Mouse (Mus musculus) liver, embryonic 15.5 days (tissue): Measurements from ENCODE around the gene Fam102a. TPM values are rescaled to one million over a fixed set of nuclear protein-coding genes. Genes with fewer than 3 reads are reported as not detected.

Experiments
- ATAC-seq: fragments of 200-750 bp; cut with Nextera tagmentation; 2 replicates; pipeline ENCODE4 v1.8.0; 2017; ENCODE audit warnings: moderate number of reproducible peaks, mild to moderate bottlenecking, moderate library complexity; ENCODE audit not compliant: insufficient read depth
- H3K27ac ChIP-seq: fragments of 300-500 bp; sonication (generic); replicated peaks from 2 replicates; pipeline ENCODE4 v1.5.1; 2015; ENCODE audit warnings: mild to moderate bottlenecking, inconsistent platforms
- H3K27me3 ChIP-seq: fragments of 300-500 bp; sonication (generic); 2 replicates; pipeline ENCODE4 v1.6.1; 2015; ENCODE audit warnings: mild to moderate bottlenecking, inconsistent platforms
- H3K36me3 ChIP-seq: fragments of 300-500 bp; sonication (generic); replicated peaks from 2 replicates; pipeline ENCODE4 v1.6.1; 2015; ENCODE audit warnings: moderate library complexity, mild to moderate bottlenecking, inconsistent platforms
- H3K4me1 ChIP-seq: fragments of 300-500 bp; sonication (generic); replicated peaks from 2 replicates; pipeline ENCODE4 v1.6.1; 2015; ENCODE audit warnings: inconsistent platforms
- H3K4me2 ChIP-seq: fragments of 300-500 bp; sonication (generic); 2 replicates; pipeline ENCODE4 v1.6.1; 2015; ENCODE audit warnings: moderate library complexity, mild to moderate bottlenecking, inconsistent platforms
- H3K4me3 ChIP-seq: fragments of 300-500 bp; sonication (generic); replicated peaks from 2 replicates; pipeline ENCODE4 v1.5.1; 2015; ENCODE audit warnings: mild to moderate bottlenecking, inconsistent platforms
- H3K9ac ChIP-seq: fragments of 300-500 bp; sonication (generic); 2 replicates; pipeline ENCODE4 v1.6.1; 2015; ENCODE audit warnings: moderate library complexity, mild to moderate bottlenecking, inconsistent platforms
- H3K9me3 ChIP-seq: fragments of 300-500 bp; sonication (generic); replicated peaks from 2 replicates; pipeline ENCODE4 v1.6.1; 2016; ENCODE audit warnings: inconsistent platforms
- WGBS: fragments of 180-500 bp; shearing (Covaris S2); methylation state at CpG from one replicate; pipeline ENCODE4 v1.1.7; 2015; ENCODE audit warnings: mixed read lengths; ENCODE audit not compliant: insufficient replicate concordance; 5-methylcytosine and 5-hydroxymethylcytosine counted together
- polyA plus RNA-seq: library from polyadenylated mRNA; unstranded; fragments of >200 nt; fragmentation: Nextera tagmentation; extraction: Ambion mirVana; gene quantifications from 2 replicates; pipeline ENCODE4 v1.2.1, GENCODE M21; 2015

Fam102a gene
- polyA plus RNA-seq, 1 experiment from 2014 or later: 1.3 TPM

- Histone ChIP-seq H3K4me3 (no peak overlapping the region), H3K27ac (no peak overlapping the region), H3K9me3 (no peaks in the 10 kb centered on the region), H3K9ac (no peak overlapping the region), H3K27me3 (no peaks in the 10 kb centered on the region), H3K4me1 (peaks cover 22% of the 10 kb centered on the region), H3K4me2 (no peak overlapping the region), H3K36me3 (no peaks in the 10 kb centered on the region)
- no peak for ATAC-seq
- WGBS: 47% methylated on average over 4 of the region's 4 CpGs
Measured at GRCm38 (mm10) chr2:32499365-32499764, 35.8 kb upstream of the Fam102a start.

GRCm38 (mm10) chr2:32500461-32500860, 34.7 kb upstream of the Fam102a start:
- H3K4me2 ChIP-seq: no peak overlapping the region
- no peaks in the 10 kb centered on the region for H3K9me3 ChIP-seq
- peaks cover 11% of the 10 kb centered on the region for H3K4me1 ChIP-seq
- WGBS: 62% methylated on average over 5 of the region's 5 CpGs
- no peaks in the 10 kb centered on the region for H3K36me3 ChIP-seq
- no peak overlapping the region for H3K9ac ChIP-seq
- H3K27me3 ChIP-seq: no peaks in the 10 kb centered on the region
- H3K27ac ChIP-seq: no peak overlapping the region
- no peak overlapping the region for H3K4me3 ChIP-seq
- ATAC-seq: no peak

- no peak for ATAC-seq
Measured at GRCm38 (mm10) chr2:32501754-32502324, 33.3 kb upstream of the Fam102a start.

GRCm38 (mm10) chr2:32502843-32503242, 32.3 kb upstream of the Fam102a start:
- Histone ChIP-seq H3K9ac (no peak overlapping the region), H3K36me3 (0 out of 2 replicates have a peak, but pooled peaks cover 2% of the 10 kb centered on the region), H3K27me3 (no peaks in the 10 kb centered on the region), H3K4me3 (no peak overlapping the region), H3K27ac (no peak overlapping the region), H3K4me2 (no peak overlapping the region), H3K9me3 (no peaks in the 10 kb centered on the region), H3K4me1 (no peaks in the 10 kb centered on the region)
- ATAC-seq: no peak
- WGBS: 53% methylated on average over 12 of the region's 12 CpGs

More at GRCm38 (mm10) chr2:32501754-32502324, 33.3 kb upstream of the Fam102a start:
- no peak overlapping the region for H3K27ac ChIP-seq
- H3K4me3 ChIP-seq: no peak overlapping the region
- H3K4me1 ChIP-seq: no peaks in the 10 kb centered on the region
- H3K9me3 ChIP-seq: no peaks in the 10 kb centered on the region
- no peak overlapping the region for H3K9ac ChIP-seq
- H3K4me2 ChIP-seq: no peak overlapping the region
- H3K27me3 ChIP-seq: no peaks in the 10 kb centered on the region
- 43% methylated on average over 5 of the region's 5 CpGs for WGBS
- H3K36me3 ChIP-seq: 0 out of 2 replicates have a peak, but pooled peaks cover 2% of the 10 kb centered on the region

GRCm38 (mm10) chr2:32503588-32503987, 31.5 kb upstream of the Fam102a start:
- Histone ChIP-seq H3K9ac (no peak overlapping the region), H3K4me3 (no peak overlapping the region), H3K27ac (no peak overlapping the region), H3K9me3 (no peaks in the 10 kb centered on the region), H3K4me2 (no peak overlapping the region), H3K27me3 (no peaks in the 10 kb centered on the region), H3K4me1 (no peaks in the 10 kb centered on the region), H3K36me3 (0 out of 2 replicates have a peak, but pooled peaks cover 2% of the 10 kb centered on the region)
- ATAC-seq: no peak
- 23% methylated on average over 3 of the region's 3 CpGs for WGBS

- H3K27me3 ChIP-seq: no peaks in the 10 kb centered on the region
- no peak overlapping the region for H3K4me3 ChIP-seq
- no peak overlapping the region for H3K27ac ChIP-seq
- H3K9ac ChIP-seq: no peak overlapping the region
- 0 out of 2 replicates have a peak, but pooled peaks cover 2% of the 10 kb centered on the region for H3K36me3 ChIP-seq
- ATAC-seq: no peak
- H3K4me1 ChIP-seq: peaks cover 3% of the 10 kb centered on the region; the same call in 1 of the 2 replicates
- no peak overlapping the region for H3K4me2 ChIP-seq
- H3K9me3 ChIP-seq: no peaks in the 10 kb centered on the region
- WGBS: 78% methylated on average over 2 of the region's 2 CpGs
Measured at GRCm38 (mm10) chr2:32505536-32505935, 29.6 kb upstream of the Fam102a start.

- no peak overlapping the region for H3K27ac ChIP-seq
Measured at GRCm38 (mm10) chr2:32506673-32507668, 28.2 kb upstream of the Fam102a start.

GRCm38 (mm10) chr2:32507906-32508305, 27.2 kb upstream of the Fam102a start:
- H3K9me3 ChIP-seq: no peaks in the 10 kb centered on the region
- no peak overlapping the region for H3K4me3 ChIP-seq
- no peaks in the 10 kb centered on the region for H3K27me3 ChIP-seq
- peaks cover 3% of the 10 kb centered on the region; the same call in 1 of the 2 replicates for H3K4me1 ChIP-seq
- WGBS: 66% methylated on average over 9 of the region's 9 CpGs
- ATAC-seq: no peak
- no peak overlapping the region for H3K4me2 ChIP-seq
- H3K36me3 ChIP-seq: 0 out of 2 replicates have a peak, but pooled peaks cover 2% of the 10 kb centered on the region
- H3K27ac ChIP-seq: no peak overlapping the region
- no peak overlapping the region for H3K9ac ChIP-seq

More at GRCm38 (mm10) chr2:32506673-32507668, 28.2 kb upstream of the Fam102a start:
- no peak overlapping the region for H3K9ac ChIP-seq
- no peaks in the 10 kb centered on the region for H3K9me3 ChIP-seq
- peaks cover 3% of the 10 kb centered on the region; the same call in 1 of the 2 replicates for H3K4me1 ChIP-seq
- 0 out of 2 replicates have a peak, but pooled peaks cover 2% of the 10 kb centered on the region for H3K36me3 ChIP-seq
- peak; percentile 34; the same call in 1 of the 2 replicates for ATAC-seq
- no peak overlapping the region for H3K4me2 ChIP-seq
- H3K4me3 ChIP-seq: no peak overlapping the region
- H3K27me3 ChIP-seq: no peaks in the 10 kb centered on the region
- 43% methylated on average over 22 of the region's 22 CpGs for WGBS

- Histone ChIP-seq H3K4me2 (no peak overlapping the region), H3K36me3 (0 out of 2 replicates have a peak, but pooled peaks cover 2% of the 10 kb centered on the region), H3K9ac (no peak overlapping the region), H3K27me3 (no peaks in the 10 kb centered on the region), H3K4me1 (peaks cover 3% of the 10 kb centered on the region; the same call in 1 of the 2 replicates), H3K27ac (no peak overlapping the region), H3K4me3 (no peak overlapping the region), H3K9me3 (no peaks in the 10 kb centered on the region)
- ATAC-seq: no peak
- WGBS: 16% methylated on average over 4 of the region's 4 CpGs
Measured at GRCm38 (mm10) chr2:32509287-32509686, 25.8 kb upstream of the Fam102a start.

- ATAC-seq: no peak
- WGBS: 47% methylated on average over 8 of the region's 8 CpGs
Measured at GRCm38 (mm10) chr2:32509896-32510295, 25.2 kb upstream of the Fam102a start.

GRCm38 (mm10) chr2:32512592-32512991, 22.5 kb upstream of the Fam102a start:
- Histone ChIP-seq H3K9ac (no peak overlapping the region), H3K4me3 (no peak overlapping the region), H3K27ac (no peak overlapping the region), H3K36me3 (no peaks in the 10 kb centered on the region), H3K4me1 (peaks cover 5% of the 10 kb centered on the region; the same call in 1 of the 2 replicates), H3K4me2 (no peak overlapping the region), H3K27me3 (no peaks in the 10 kb centered on the region), H3K9me3 (no peaks in the 10 kb centered on the region)
- no peak for ATAC-seq
- WGBS: 35% methylated on average over 7 of the region's 7 CpGs

More at GRCm38 (mm10) chr2:32509896-32510295, 25.2 kb upstream of the Fam102a start:
- Histone ChIP-seq H3K4me3 (no peak overlapping the region), H3K4me1 (peaks cover 5% of the 10 kb centered on the region; the same call in 1 of the 2 replicates), H3K9ac (no peak overlapping the region), H3K9me3 (no peaks in the 10 kb centered on the region), H3K27me3 (no peaks in the 10 kb centered on the region), H3K27ac (no peak overlapping the region; the same call in 1 of the 2 replicates), H3K36me3 (0 out of 2 replicates have a peak, but pooled peaks cover 2% of the 10 kb centered on the region), H3K4me2 (no peak overlapping the region)
